Mouse (Mus musculus) hindbrain, embryonic 10.5 days (tissue): Measurements from ENCODE around the gene Fut9. TPM values are rescaled to one million over a fixed set of nuclear protein-coding genes. Genes with fewer than 3 reads are reported as not detected.

Experiments
- DNase-seq: peaks from one replicate; pipeline ENCODE4 v3.0.0-alpha.2; 2017; ENCODE audit warnings: low spot score
- H3K27ac ChIP-seq: fragments of 300-500 bp; sonication (generic); 2 replicates; pipeline ENCODE4 v1.5.1; 2016; ENCODE audit warnings: mild to moderate bottlenecking, moderate library complexity
- H3K27me3 ChIP-seq: fragments of 300-500 bp; sonication (generic); 2 replicates; pipeline ENCODE4 v1.6.1; 2016; ENCODE audit warnings: mild to moderate bottlenecking; ENCODE audit not compliant: poor library complexity, insufficient read depth, severe bottlenecking
- H3K36me3 ChIP-seq: fragments of 300-500 bp; sonication (generic); 2 replicates; pipeline ENCODE4 v1.6.1; 2016; ENCODE audit warnings: mild to moderate bottlenecking, moderate library complexity
- H3K4me1 ChIP-seq: fragments of 300-500 bp; sonication (generic); replicated peaks from 2 replicates; pipeline ENCODE4 v1.6.1; 2016; ENCODE audit warnings: mild to moderate bottlenecking
- H3K4me3 ChIP-seq: fragments of 300-500 bp; sonication (generic); 2 replicates; pipeline ENCODE4 v1.5.1; 2016; ENCODE audit warnings: mild to moderate bottlenecking, moderate library complexity
- H3K9me3 ChIP-seq: fragments of 300-500 bp; sonication (generic); 2 replicates; pipeline ENCODE4 v1.6.1; 2016; ENCODE audit warnings: mild to moderate bottlenecking, moderate library complexity
- WGBS: fragments of 180-500 bp; shearing (Covaris S2); methylation state at CpG from one replicate; pipeline ENCODE4 v1.1.7; 2016; 5-methylcytosine and 5-hydroxymethylcytosine counted together
- polyA plus RNA-seq: library from polyadenylated mRNA; unstranded; fragments of >200 nt; fragmentation: Nextera tagmentation; extraction: Ambion mirVana; gene quantifications from 2 replicates; pipeline ENCODE4 v1.2.1, GENCODE M21; 2016

The Fut9 gene
- polyA plus RNA-seq, 1 experiment from 2014 or later, result 1.9 TPM

- Histone ChIP-seq H3K9me3 (no peaks in the 10 kb centered on the region), H3K4me3 (no peak overlapping the region), H3K27ac (no peak overlapping the region), H3K4me1 (no peaks in the 10 kb centered on the region), H3K36me3 (no peaks in the 10 kb centered on the region), H3K27me3 (no peaks in the 10 kb centered on the region)
- DNase-seq, result no peak
- 75% methylated on average over 5 of the region's 5 CpGs for WGBS
Measured at GRCm38 (mm10) chr4:25741553-25741952, 58.5 kb downstream of the Fut9 start.

GRCm38 (mm10) chr4:25738782-25739181 lies 61.3 kb downstream of the Fut9 start:
- Histone ChIP-seq H3K27ac (no peak overlapping the region), H3K4me1 (no peaks in the 10 kb centered on the region), H3K27me3 (no peaks in the 10 kb centered on the region), H3K36me3 (no peaks in the 10 kb centered on the region), H3K9me3 (no peaks in the 10 kb centered on the region), H3K4me3 (no peak overlapping the region)
- no peak for DNase-seq
- 87% methylated on average over 4 of the region's 4 CpGs for WGBS

- no peaks in the 10 kb centered on the region for H3K27me3 ChIP-seq
- no peaks in the 10 kb centered on the region for H3K4me1 ChIP-seq
- DNase-seq, result no peak
- no peak overlapping the region for H3K4me3 ChIP-seq
- H3K9me3 ChIP-seq, result no peaks in the 10 kb centered on the region
- 90% methylated on average over 5 of the region's 5 CpGs for WGBS
- no peak overlapping the region for H3K27ac ChIP-seq
- no peaks in the 10 kb centered on the region for H3K36me3 ChIP-seq
Measured at GRCm38 (mm10) chr4:25721576-25721975, 78.5 kb downstream of the Fut9 start.

DNA sequence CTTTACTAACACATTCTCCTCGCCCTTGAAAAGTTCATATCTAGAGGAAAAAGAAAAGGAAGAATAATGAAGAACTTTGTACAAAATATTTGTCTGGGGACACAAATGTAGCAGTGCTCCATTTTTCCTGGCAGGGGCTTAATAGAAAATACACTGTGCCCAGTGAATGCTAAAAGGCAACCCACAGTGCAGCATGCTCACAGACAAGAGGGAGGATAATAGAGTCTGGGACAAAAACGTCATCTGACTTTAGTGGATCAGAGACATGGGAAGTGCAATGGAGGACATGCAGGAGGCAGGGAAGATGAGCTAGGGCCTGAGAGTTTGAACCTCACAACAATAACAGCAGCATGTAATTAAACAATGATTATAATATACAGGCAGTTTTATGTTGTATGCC lies 86.1 kb downstream of the Fut9 start:
- H3K4me3 ChIP-seq, result no peak overlapping the region
- WGBS, result 60% methylated on average over 2 of the region's 2 CpGs
- no peak for DNase-seq
- peaks cover 4% of the 10 kb centered on the region; the same call in 1 of the 2 replicates for H3K9me3 ChIP-seq
- no peaks in the 10 kb centered on the region for H3K27me3 ChIP-seq
- H3K36me3 ChIP-seq, result no peaks in the 10 kb centered on the region
- no peak overlapping the region for H3K27ac ChIP-seq
- no peaks in the 10 kb centered on the region for H3K4me1 ChIP-seq

GRCm38 (mm10) chr4:25684976-25685375 lies 115.1 kb downstream of the Fut9 start:
- Histone ChIP-seq H3K36me3 (no peaks in the 10 kb centered on the region), H3K27ac (no peak overlapping the region), H3K27me3 (no peaks in the 10 kb centered on the region), H3K9me3 (no peaks in the 10 kb centered on the region), H3K4me3 (no peak overlapping the region), H3K4me1 (no peaks in the 10 kb centered on the region)
- 90% methylated on average over 3 of the region's 3 CpGs for WGBS
- no peak for DNase-seq

DNA sequence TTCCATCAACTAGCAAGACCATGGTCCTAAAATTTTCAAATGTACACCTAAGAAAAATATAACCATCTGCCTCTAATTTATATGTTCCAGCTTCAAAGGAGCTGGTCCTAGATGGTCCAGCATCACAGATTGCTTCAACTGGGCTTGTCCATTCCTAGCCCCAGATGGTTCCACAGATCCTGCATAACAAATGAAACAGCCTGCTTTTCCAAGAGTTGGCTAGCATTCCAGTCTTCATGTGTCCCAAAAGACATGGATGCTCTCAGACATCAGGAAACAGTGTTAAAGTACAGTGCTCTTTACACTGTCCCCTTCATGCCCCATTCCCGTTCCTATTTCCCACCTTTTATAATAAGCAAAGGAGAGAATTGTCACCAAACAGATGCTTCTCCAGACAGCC lies 135.8 kb downstream of the Fut9 start:
- no peaks in the 10 kb centered on the region for H3K9me3 ChIP-seq
- H3K4me1 ChIP-seq, result no peaks in the 10 kb centered on the region
- 95% methylated on average over 1 of the region's 1 CpGs for WGBS
- no peaks in the 10 kb centered on the region for H3K27me3 ChIP-seq
- no peak overlapping the region for H3K4me3 ChIP-seq
- no peak for DNase-seq
- H3K27ac ChIP-seq, result no peak overlapping the region
- H3K36me3 ChIP-seq, result no peaks in the 10 kb centered on the region

- H3K27me3 ChIP-seq, result no peaks in the 10 kb centered on the region
- H3K9me3 ChIP-seq, result no peaks in the 10 kb centered on the region
- no peaks in the 10 kb centered on the region for H3K4me1 ChIP-seq
- no peak overlapping the region for H3K27ac ChIP-seq
- DNase-seq, result no peak
- H3K36me3 ChIP-seq, result no peaks in the 10 kb centered on the region
- H3K4me3 ChIP-seq, result no peak overlapping the region
- 83% methylated on average over 3 of the region's 3 CpGs for WGBS
Measured at GRCm38 (mm10) chr4:25661204-25661727, 138.8 kb downstream of the Fut9 start.

DNA sequence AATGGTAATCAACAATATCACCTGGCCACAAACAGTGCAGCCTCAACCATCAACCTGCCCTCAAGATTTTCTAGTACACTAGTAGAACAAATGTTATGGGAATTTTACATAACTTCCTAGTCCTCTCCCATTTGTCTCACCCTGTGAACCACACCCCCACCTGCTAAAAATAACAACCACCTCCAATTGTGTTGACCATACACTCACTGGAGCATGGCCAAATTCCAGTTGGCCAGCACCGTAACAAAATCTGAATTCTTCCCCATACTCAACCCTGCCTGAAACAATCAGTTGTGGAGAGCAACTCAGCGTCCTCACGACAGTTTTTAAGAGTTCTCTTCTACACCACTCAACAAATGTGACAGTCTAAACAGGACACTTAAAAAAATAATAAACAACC lies 141.3 kb downstream of the Fut9 start:
- no peak overlapping the region for H3K27ac ChIP-seq
- no peaks in the 10 kb centered on the region for H3K9me3 ChIP-seq
- DNase-seq, result no peak
- no peaks in the 10 kb centered on the region for H3K36me3 ChIP-seq
- H3K4me1 ChIP-seq, result no peaks in the 10 kb centered on the region
- H3K27me3 ChIP-seq, result no peaks in the 10 kb centered on the region
- no peak overlapping the region for H3K4me3 ChIP-seq
- WGBS, result 78% methylated on average over 3 of the region's 3 CpGs

DNA sequence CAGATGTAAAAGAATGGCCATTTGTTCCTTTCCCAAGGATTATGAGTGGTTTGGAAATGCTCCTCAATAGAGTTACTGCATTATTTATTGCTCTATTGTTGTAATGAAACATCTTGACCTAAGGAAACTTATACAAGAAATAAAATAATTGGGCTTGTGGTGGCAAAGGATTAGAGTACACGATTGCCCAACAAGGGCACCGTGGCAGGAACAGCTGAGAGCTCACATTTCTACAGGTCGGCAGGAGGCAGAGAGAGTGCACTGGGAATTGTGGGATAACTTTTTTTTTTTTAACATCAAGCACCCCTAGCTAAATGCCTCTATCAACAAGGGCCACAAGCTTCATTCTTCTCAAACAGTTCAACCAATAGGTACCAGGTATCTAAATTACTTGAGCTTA lies 148.1 kb downstream of the Fut9 start:
- 81% methylated on average over 3 of the region's 3 CpGs for WGBS
- no peaks in the 10 kb centered on the region for H3K27me3 ChIP-seq
- no peak overlapping the region for H3K27ac ChIP-seq
- H3K36me3 ChIP-seq, result no peaks in the 10 kb centered on the region
- no peak overlapping the region for H3K4me3 ChIP-seq
- H3K9me3 ChIP-seq, result no peaks in the 10 kb centered on the region
- no peak for DNase-seq
- H3K4me1 ChIP-seq, result no peaks in the 10 kb centered on the region

DNA sequence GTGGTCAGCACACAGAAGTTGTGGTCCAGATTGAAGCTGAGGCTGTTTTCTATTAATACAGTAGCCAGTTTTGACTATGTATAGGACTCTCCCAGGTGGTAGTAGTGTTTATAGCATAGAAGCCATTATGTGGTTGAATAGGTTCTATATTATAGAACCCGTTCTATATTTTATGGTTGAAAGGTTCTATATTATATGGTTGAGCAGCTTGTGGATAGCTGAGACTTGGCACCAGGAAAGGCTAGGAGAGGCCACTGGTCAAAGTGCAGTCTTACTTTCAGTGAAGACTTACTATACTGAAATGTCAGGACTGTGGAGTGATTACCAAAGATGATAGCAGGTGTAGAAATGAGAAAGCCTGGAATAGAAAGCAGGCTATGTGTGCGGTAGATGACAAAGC lies 151.9 kb downstream of the Fut9 start:
- Histone ChIP-seq H3K4me3 (no peak overlapping the region), H3K9me3 (no peaks in the 10 kb centered on the region), H3K27me3 (no peaks in the 10 kb centered on the region), H3K4me1 (no peaks in the 10 kb centered on the region), H3K27ac (no peak overlapping the region), H3K36me3 (no peaks in the 10 kb centered on the region)
- WGBS, result 86% methylated on average over 2 of the region's 2 CpGs
- DNase-seq, result no peak

DNA sequence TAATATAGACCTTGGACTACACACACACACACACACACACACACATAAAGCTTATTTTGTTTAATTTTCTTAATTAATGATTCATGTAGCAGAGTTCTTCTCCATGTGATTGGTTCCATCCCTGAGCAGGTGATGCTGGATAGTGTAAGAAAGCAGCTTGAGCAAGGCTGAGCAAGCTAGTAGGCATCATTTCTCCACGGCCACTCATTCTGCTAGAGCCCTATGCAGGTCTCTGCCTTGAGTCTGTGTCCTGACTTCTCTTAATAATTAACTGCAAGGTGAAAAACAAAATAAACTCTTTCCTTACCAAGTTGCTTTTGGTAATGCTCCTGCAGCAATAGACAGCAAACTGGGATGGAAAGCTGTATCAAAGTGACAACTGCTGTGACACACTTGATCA lies 152.5 kb downstream of the Fut9 start:
- Histone ChIP-seq H3K4me3 (no peak overlapping the region), H3K27me3 (no peaks in the 10 kb centered on the region), H3K36me3 (no peaks in the 10 kb centered on the region), H3K27ac (no peak overlapping the region), H3K4me1 (no peaks in the 10 kb centered on the region), H3K9me3 (no peaks in the 10 kb centered on the region)
- DNase-seq, result no peak
- 86% methylated on average over 1 of the region's 1 CpGs for WGBS

- H3K4me3 ChIP-seq, result no peak overlapping the region
- H3K36me3 ChIP-seq, result no peaks in the 10 kb centered on the region
- H3K27me3 ChIP-seq, result no peaks in the 10 kb centered on the region
- WGBS, result 94% methylated on average over 2 of the region's 2 CpGs
- no peak overlapping the region for H3K27ac ChIP-seq
- no peaks in the 10 kb centered on the region for H3K9me3 ChIP-seq
- no peaks in the 10 kb centered on the region for H3K4me1 ChIP-seq
- DNase-seq, result no peak
Measured at GRCm38 (mm10) chr4:25645580-25645979, 154.5 kb downstream of the Fut9 start.

DNA sequence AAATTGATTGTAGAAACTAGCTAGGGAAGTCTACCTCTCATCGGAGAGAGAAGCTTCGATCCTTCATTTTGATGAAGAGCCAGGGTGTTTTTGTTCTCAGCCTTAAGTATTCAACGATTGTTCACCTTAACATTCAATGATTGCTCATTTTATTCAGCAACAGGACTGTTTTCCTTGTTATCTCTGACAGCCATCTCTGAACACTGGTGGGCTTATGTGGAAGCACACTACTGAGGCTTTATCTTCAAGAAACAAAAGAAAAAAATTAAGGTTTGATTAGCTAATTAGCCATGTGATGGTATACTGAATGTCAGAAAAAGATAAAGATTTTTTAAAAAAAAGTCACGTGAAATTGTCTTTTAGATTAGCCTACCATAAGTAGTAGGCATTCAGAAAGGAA lies 158.1 kb downstream of the Fut9 start:
- no peak for DNase-seq
- Histone ChIP-seq H3K4me1 (no peaks in the 10 kb centered on the region), H3K9me3 (no peaks in the 10 kb centered on the region), H3K27ac (no peak overlapping the region), H3K27me3 (no peaks in the 10 kb centered on the region), H3K36me3 (no peaks in the 10 kb centered on the region), H3K4me3 (no peak overlapping the region)
- WGBS, result 90% methylated on average over 4 of the region's 4 CpGs

DNA sequence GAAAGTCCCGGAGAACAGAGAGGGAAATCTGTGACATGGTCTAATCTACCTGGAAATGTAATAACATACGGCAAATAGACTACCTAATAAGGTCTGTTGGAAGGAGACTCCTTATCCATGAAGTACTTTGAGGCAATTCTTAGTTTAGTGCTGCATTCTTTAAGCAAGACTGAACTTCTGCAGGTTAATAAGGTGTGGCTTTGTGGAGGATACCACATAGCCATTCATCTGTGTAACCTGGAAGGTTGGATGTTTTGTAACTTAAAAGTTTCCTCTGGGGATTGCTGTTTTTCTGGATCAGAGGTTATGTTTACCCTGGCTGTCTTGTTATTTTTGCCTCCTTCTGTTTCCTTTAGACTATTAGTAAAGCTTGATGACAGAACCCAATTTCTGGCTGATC lies 166.8 kb downstream of the Fut9 start:
- WGBS, result 93% methylated on average over 2 of the region's 2 CpGs
- Histone ChIP-seq H3K36me3 (no peaks in the 10 kb centered on the region), H3K4me3 (no peak overlapping the region), H3K9me3 (no peaks in the 10 kb centered on the region), H3K4me1 (no peaks in the 10 kb centered on the region), H3K27me3 (no peaks in the 10 kb centered on the region), H3K27ac (no peak overlapping the region)
- DNase-seq, result no peak
